Mouse (Mus musculus): ENCODE measurements around the gene Pank2. TPM values are rescaled to one million over a fixed set of nuclear protein-coding genes. Genes with fewer than 3 reads are reported as not detected.
"Not testable (repeated sequence)": the region's sequence is repeated elsewhere in the genome, so short reads cannot be mapped to it uniquely, and the experiment has no call there.

The Pank2 gene
- total and polyA plus RNA-seq, 2 experiments from 2014 or later, result 26.5 to 35.2 TPM

DNA sequence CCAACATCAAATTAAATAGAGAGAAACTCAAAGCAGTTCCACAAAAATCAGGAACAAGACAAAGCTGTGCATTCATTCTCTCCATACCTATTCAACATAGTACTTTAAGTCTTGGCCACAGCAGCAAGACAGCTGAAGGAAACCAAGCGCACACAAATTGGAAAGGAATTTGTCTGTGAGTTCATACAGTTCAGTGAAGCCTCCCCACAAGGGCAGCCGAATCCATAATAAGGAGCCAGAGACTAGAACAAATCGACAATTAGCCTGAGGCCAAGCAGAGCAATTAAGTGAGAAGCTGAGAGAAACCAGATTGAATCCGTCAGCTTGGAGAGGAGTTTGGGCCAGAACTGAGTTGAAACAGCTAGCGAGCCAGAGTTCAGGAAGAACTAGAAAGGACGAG, 57.1 kb downstream of the Pank2 start:
- TF ChIP-seq CTCF (IDR thresholded peaks at IDR 0.05; ENCODE audit: low read depth), result no peak
- DNase-seq (ENCODE audit: low spot score) (no peak), ATAC-seq (no peak)
- no peak overlapping the region for H3K4me3 ChIP-seq (ENCODE audit: low read length)
- H3K9ac ChIP-seq (replicated peaks; ENCODE audit: low read length), result no peak overlapping the region
- H3K27ac ChIP-seq, result no peak overlapping the region
- H3K4me1 ChIP-seq (ENCODE audit: insufficient read depth, low read length), result no peaks in the 10 kb centered on the region
- no peaks in the 10 kb centered on the region for H3K9me3 ChIP-seq (ENCODE audit: low read length)
- H3K27me3 ChIP-seq (ENCODE audit: insufficient read depth, low read length), result no peaks in the 10 kb centered on the region
- 73% methylated on average over 6 of the region's 6 CpGs for WGBS
- no peak overlapping the region for H3K4me2 ChIP-seq (ENCODE audit: low read depth, low read length)
- H3K36me3 ChIP-seq (ENCODE audit: insufficient read depth, low read length), result no peaks in the 10 kb centered on the region

DNA sequence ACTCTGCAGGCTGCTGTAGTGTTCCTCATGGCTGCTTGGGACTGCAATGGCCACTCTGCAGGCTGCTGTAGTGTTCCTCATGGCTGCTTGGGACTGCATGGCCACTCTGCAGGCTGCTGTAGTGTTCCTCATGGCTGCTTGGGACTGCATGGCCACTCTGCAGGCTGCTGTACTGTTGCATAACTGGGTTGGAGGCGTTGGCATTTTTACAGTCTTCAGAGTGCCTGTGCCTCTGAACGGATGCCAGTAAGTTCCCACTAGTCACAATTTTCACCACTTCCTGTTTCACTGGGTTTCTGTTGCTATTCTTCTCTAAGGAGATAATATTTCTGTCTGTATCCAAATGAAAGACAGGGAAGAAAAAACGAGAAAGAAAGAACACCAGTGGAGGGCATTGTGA, 58.9 kb downstream of the Pank2 start:
- not testable (repeated sequence) for H3K4me2 ChIP-seq (ENCODE audit: low read depth, low read length); H3K36me3 ChIP-seq (ENCODE audit: insufficient read depth, low read length); DNase-seq (ENCODE audit: low spot score); H3K9me3 ChIP-seq (ENCODE audit: low read length); H3K27me3 ChIP-seq (ENCODE audit: insufficient read depth, low read length); H3K27ac ChIP-seq; H3K4me1 ChIP-seq (ENCODE audit: insufficient read depth, low read length); H3K4me3 ChIP-seq (ENCODE audit: low read length); ATAC-seq; H3K9ac ChIP-seq (replicated peaks; ENCODE audit: low read length)
- 55% methylated on average over 3 of the region's 3 CpGs for WGBS

DNA sequence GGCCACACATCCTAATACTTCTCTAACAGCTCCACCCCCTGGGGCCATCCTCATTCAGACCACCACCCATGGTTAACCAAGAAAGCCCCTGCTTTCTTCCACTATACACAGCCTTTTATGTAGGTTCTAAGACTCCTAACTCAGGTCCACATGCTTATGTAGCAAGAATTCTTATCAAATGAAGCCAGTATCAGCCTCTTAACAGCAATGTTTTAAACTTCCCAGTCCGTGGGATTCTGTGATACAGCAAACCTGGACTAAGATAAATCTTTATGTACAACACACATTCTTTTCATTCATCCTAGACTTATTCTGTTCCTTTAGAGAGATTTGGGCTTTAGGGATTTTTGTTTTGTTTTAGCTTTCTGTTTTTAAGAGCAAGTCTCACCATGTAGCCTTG, 61.4 kb downstream of the Pank2 start:
- no peaks in the 10 kb centered on the region for H3K27me3 ChIP-seq (ENCODE audit: insufficient read depth, low read length)
- no peaks in the 10 kb centered on the region for H3K36me3 ChIP-seq (ENCODE audit: insufficient read depth, low read length)
- 89% methylated on average over 1 of the region's 1 CpGs for WGBS

DNA sequence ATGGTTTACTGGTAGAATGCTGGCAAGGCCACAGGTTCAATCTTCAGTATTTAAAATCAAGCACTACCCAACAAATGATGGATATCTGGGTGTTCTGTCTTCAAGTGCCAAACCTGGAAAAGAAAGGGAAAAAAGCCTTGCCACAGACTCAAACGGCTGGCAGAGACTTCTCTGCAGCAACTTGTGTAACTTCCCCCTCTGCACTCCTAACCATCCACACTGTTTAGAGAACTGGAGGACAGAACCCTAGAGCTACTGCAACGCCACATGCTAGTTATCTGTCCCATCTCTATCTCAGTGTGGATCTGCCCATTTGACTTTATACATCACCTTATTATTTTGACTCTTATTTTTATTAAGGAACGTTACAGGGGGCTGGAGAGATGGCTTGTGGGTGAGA, 63.7 kb downstream of the Pank2 start:
- H3K4me1 ChIP-seq (ENCODE audit: insufficient read depth, low read length), result no peaks in the 10 kb centered on the region
- H3K27ac ChIP-seq, result no peak overlapping the region
- DNase-seq (ENCODE audit: low spot score) (no peak), ATAC-seq (no peak)
- no peak overlapping the region for H3K9ac ChIP-seq (replicated peaks; ENCODE audit: low read length)
- WGBS, result 70% methylated on average over 3 of the region's 3 CpGs
- H3K4me2 ChIP-seq (ENCODE audit: low read depth, low read length), result no peak overlapping the region
- H3K9me3 ChIP-seq (ENCODE audit: low read length), result no peaks in the 10 kb centered on the region
- no peak for TF ChIP-seq CTCF (IDR thresholded peaks at IDR 0.05; ENCODE audit: low read depth)
- H3K36me3 ChIP-seq (ENCODE audit: insufficient read depth, low read length), result no peaks in the 10 kb centered on the region
- H3K4me3 ChIP-seq (ENCODE audit: low read length), result no peak overlapping the region
- H3K27me3 ChIP-seq (ENCODE audit: insufficient read depth, low read length), result no peaks in the 10 kb centered on the region

More for the DNA sequence above, 61.4 kb downstream of the Pank2 start:
- no peak overlapping the region for H3K4me3 ChIP-seq (ENCODE audit: low read length)
- no peak for TF ChIP-seq CTCF (IDR thresholded peaks at IDR 0.05; ENCODE audit: low read depth)
- DNase-seq (ENCODE audit: low spot score) (no peak), ATAC-seq (no peak)
- no peak overlapping the region for H3K27ac ChIP-seq
- no peaks in the 10 kb centered on the region for H3K4me1 ChIP-seq (ENCODE audit: insufficient read depth, low read length)
- no peaks in the 10 kb centered on the region for H3K9me3 ChIP-seq (ENCODE audit: low read length)
- no peak overlapping the region for H3K4me2 ChIP-seq (ENCODE audit: low read depth, low read length)
- H3K9ac ChIP-seq (replicated peaks; ENCODE audit: low read length), result no peak overlapping the region

DNA sequence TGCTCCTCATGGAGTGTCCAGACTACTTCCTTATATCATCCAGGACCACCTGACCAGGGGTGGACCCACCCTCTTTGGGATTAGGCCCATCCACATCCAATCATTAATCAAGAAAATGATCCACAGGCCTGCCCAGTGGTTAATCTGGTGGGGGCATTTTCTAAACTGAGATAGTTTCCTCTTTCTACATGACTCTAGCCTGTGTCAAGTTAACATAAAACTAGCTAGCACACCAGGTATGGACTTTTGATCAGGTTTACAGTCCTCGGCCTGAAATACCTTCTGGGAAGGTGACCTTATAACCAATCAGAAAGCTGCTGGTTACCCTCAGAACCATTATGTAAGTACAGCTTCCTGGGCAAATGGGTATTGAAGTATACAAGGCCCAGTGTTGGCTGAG, 66.7 kb downstream of the Pank2 start:
- no peak overlapping the region for H3K4me2 ChIP-seq (ENCODE audit: low read depth, low read length)
- no peak for DNase-seq (ENCODE audit: low spot score)
- H3K9ac ChIP-seq (replicated peaks; ENCODE audit: low read length), result no peak overlapping the region
- TF ChIP-seq CTCF (IDR thresholded peaks at IDR 0.05; ENCODE audit: low read depth), result no peak
- no peaks in the 10 kb centered on the region for H3K36me3 ChIP-seq (ENCODE audit: insufficient read depth, low read length)
- H3K4me1 ChIP-seq (ENCODE audit: insufficient read depth, low read length), result no peaks in the 10 kb centered on the region
- no peaks in the 10 kb centered on the region for H3K9me3 ChIP-seq (ENCODE audit: low read length)
- WGBS, result 97% methylated on average over 1 of the region's 1 CpGs
- H3K27ac ChIP-seq, result no peak overlapping the region
- H3K27me3 ChIP-seq (ENCODE audit: insufficient read depth, low read length), result no peaks in the 10 kb centered on the region
- H3K4me3 ChIP-seq (ENCODE audit: low read length), result no peak overlapping the region
- no peak for ATAC-seq

DNA sequence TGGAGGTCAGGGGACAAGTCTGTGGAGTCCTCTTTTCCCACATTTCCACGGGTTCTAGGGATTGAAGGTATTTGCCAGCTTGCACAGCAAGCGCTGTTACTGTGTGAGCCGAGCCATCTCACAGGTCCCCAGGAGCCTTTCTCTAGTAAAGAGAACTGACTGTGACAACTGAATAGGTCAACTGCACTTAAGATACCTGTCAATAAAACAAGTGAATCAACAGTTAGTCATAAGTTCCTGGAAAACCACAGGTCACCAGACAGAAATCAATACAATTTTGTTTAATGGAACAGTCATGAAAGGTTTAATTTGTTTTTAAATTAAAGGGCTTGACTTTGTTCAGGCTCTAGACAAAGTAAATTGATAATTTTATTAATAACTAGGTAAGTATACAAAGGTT, 68.3 kb downstream of the Pank2 start:
- WGBS, result 74% methylated on average over 3 of the region's 3 CpGs
- Histone ChIP-seq H3K9me3 (ENCODE audit: low read length) (no peaks in the 10 kb centered on the region), H3K4me2 (ENCODE audit: low read depth, low read length) (no peak overlapping the region), H3K36me3 (ENCODE audit: insufficient read depth, low read length) (no peaks in the 10 kb centered on the region), H3K9ac (replicated peaks; ENCODE audit: low read length) (no peak overlapping the region), H3K4me1 (ENCODE audit: insufficient read depth, low read length) (no peaks in the 10 kb centered on the region), H3K4me3 (ENCODE audit: low read length) (no peak overlapping the region), H3K27ac (no peak overlapping the region), H3K27me3 (ENCODE audit: insufficient read depth, low read length) (no peaks in the 10 kb centered on the region)
- ATAC-seq (no peak), DNase-seq (ENCODE audit: low spot score) (no peak)
- TF ChIP-seq CTCF (IDR thresholded peaks at IDR 0.05; ENCODE audit: low read depth), result no peak

DNA sequence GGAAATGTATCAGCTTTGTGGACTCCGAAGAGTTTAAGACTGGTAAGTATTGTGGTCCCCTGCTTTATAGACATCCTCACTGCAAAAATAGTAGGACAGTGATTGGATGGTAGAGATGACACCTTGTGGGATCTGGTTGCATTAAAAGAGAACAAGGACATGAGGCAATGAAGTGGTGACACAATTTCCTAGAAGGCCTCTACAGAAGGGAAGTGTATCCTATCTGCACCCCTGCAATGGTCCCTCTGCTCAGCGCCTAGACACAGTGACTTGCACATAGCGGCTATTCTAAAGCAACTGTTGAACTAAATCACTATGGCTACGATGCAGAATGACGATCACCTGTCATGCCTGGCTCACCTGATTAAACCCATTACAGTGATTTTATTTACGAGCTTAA, 75.3 kb downstream of the Pank2 start:
- no peak overlapping the region for H3K4me2 ChIP-seq (ENCODE audit: low read depth, low read length)
- H3K27ac ChIP-seq, result no peak overlapping the region
- no peaks in the 10 kb centered on the region for H3K4me1 ChIP-seq (ENCODE audit: insufficient read depth, low read length)
- ATAC-seq (no peak), DNase-seq (ENCODE audit: low spot score) (no peak)
- TF ChIP-seq CTCF (IDR thresholded peaks at IDR 0.05; ENCODE audit: low read depth), result no peak
- no peaks in the 10 kb centered on the region for H3K36me3 ChIP-seq (ENCODE audit: insufficient read depth, low read length)
- no peaks in the 10 kb centered on the region for H3K9me3 ChIP-seq (ENCODE audit: low read length)
- H3K27me3 ChIP-seq (ENCODE audit: insufficient read depth, low read length), result no peaks in the 10 kb centered on the region
- H3K9ac ChIP-seq (replicated peaks; ENCODE audit: low read length), result no peak overlapping the region
- no peak overlapping the region for H3K4me3 ChIP-seq (ENCODE audit: low read length)
- 86% methylated on average over 6 of the region's 6 CpGs for WGBS

Measured in hindbrain, postnatal 0 days (tissue).